Mouse (Mus musculus): ENCODE data around the gene Sympk.

- TF ChIP-seq CTCF (IDR thresholded peaks at IDR 0.05; ENCODE audit: low read depth) (no peak), EP300 (IDR thresholded peaks at IDR 0.05; ENCODE audit: low read depth) (no peak)
Observed at GRCm38 (mm10) chr7:18987100-18987499, 37.1 kb upstream of the Sympk start, which contains the start of gene Nanos2.

Data from heart, postnatal 0 days (tissue).